Mouse (Mus musculus) ES-Bruce4 (cell line): ENCODE measurements at regions not wholly inside any gene's neighbourhood (a gene's known extent, or its start where the extent isn't known, plus 50 kb on each side); places are given as distances from the start of the nearest gene placed in this dataset.

Source experiments
- CTCF ChIP-seq: IDR thresholded peaks from one replicate; pipeline ENCODE4 v1.8.1; 2011; ENCODE audit warnings: low read depth, low read length
- EP300 ChIP-seq: IDR thresholded peaks from 2 replicates; pipeline ENCODE4 v1.6.1; 2011; ENCODE audit warnings: low read depth, low read length; ENCODE audit not compliant: insufficient read depth
- POLR2A ChIP-seq: IDR thresholded peaks from one replicate; pipeline ENCODE4 v1.8.1; 2011; ENCODE audit warnings: low read length; ENCODE audit not compliant: insufficient read depth

DNA sequence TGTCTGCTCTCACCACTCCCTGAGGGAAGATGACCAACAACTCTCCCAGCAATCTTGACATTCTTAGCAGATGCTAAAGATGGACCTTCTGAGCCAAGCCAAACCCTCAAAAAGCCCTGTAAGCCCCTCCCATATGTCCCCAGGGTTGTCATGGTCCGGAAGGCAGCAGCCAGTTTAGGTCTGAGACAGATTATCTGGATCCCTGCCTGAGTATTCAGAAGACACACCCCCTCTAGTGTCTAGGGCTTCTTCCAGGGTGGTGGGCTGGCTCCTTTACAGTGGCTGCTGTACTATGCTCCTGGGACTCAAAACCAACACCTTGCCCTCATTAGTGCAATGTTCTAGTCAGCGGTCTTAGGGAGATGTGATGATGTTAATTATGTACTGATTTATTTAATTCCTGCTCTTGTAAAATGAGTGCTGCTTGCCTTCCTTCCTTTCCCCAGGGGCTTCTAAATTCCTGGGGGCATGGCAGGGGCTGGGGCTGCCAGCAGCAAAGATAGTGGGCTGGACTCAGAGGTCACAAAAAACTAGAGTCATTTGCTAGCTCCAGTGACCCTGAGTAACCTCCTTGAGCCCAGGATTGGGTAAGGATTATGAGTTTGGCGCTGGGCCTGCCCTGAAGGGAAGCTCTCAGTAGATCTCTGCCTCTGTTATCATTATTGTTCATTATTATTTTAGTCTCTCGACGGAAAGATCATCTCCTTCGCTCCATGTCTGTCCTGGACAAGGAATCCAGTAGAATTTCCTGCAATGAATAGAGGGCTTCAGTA is 146.0 kb upstream of the 1600014C23Rik start:
- TF ChIP-seq CTCF = no peak
- no peak for TF ChIP-seq POLR2A
- TF ChIP-seq EP300 = no peak
